Mouse (Mus musculus) cerebellum, postnatal 36 days (tissue): ENCODE data around the gene 4933414I15Rik.

Experiments
- DNase-seq, 2 experiments: peaks; one replicate each; pipeline ENCODE4 v3.0.0; 2021 to 2022; ENCODE audit warnings: mixed read lengths in 2 of 2

Gene 4933414I15Rik

GRCm38 (mm10) chr11:50943506-50943905 lies at the start of gene 4933414I15Rik:
4933414I15Rik (minus strand) TSS chr11:50943765.
- no peak for DNase-seq

GRCm38 (mm10) chr11:50981667-50982066 lies 38.1 kb upstream of the 4933414I15Rik start, which contains the start of gene Olfr1377:
Olfr1377 (plus strand) TSS chr11:50981967.
- DNase-seq: no peak

GRCm38 (mm10) chr11:50977216-50977615 lies 33.7 kb upstream of the 4933414I15Rik start:
- no peak for DNase-seq

- no peak for DNase-seq
Measured at GRCm38 (mm10) chr11:50966230-50966629, 22.7 kb upstream of the 4933414I15Rik start, which contains the start of gene Olfr1378. Olfr1378 (plus strand) TSS chr11:50966530.

GRCm38 (mm10) chr11:50964886-50965285 lies 21.3 kb upstream of the 4933414I15Rik start:
- DNase-seq: no peak

- DNase-seq: no peak
Measured at GRCm38 (mm10) chr11:50953665-50954064, 10.1 kb upstream of the 4933414I15Rik start, which contains the start of gene Prop1. Prop1 (minus strand) TSS chr11:50953765.

GRCm38 (mm10) chr11:50952290-50952689 lies 8.7 kb upstream of the 4933414I15Rik start:
- DNase-seq: no peak

- DNase-seq: peak in 1 of 2 experiments; percentile 13
Measured at GRCm38 (mm10) chr11:50942386-50942785, 1.2 kb downstream of the 4933414I15Rik start.

GRCm38 (mm10) chr11:50939621-50940366 lies 3.8 kb downstream of the 4933414I15Rik start:
- peak in 1 of 2 experiments; percentile 44 for DNase-seq

GRCm38 (mm10) chr11:50938435-50938834 lies 5.1 kb downstream of the 4933414I15Rik start:
- no peak for DNase-seq

GRCm38 (mm10) chr11:50932040-50932439 lies 11.5 kb downstream of the 4933414I15Rik start:
- DNase-seq: no peak

GRCm38 (mm10) chr11:50931451-50931866 lies 12.1 kb downstream of the 4933414I15Rik start, which contains the start of gene Zfp354b:
Zfp354b (minus strand) TSS chr11:50931633.
- DNase-seq: peak; percentile 85 to 87

- no peak for DNase-seq
Measured at GRCm38 (mm10) chr11:50931021-50931420, 12.5 kb downstream of the 4933414I15Rik start.

- DNase-seq: no peak
Measured at GRCm38 (mm10) chr11:50930469-50931014, 13.0 kb downstream of the 4933414I15Rik start.

- DNase-seq: peak; percentile 90 to 92
Measured at GRCm38 (mm10) chr11:50915671-50916320, 27.8 kb downstream of the 4933414I15Rik start, which contains the start of gene Zfp2. Zfp2 (minus strand) TSS chr11:50916165.

GRCm38 (mm10) chr11:50914461-50914860 lies 29.1 kb downstream of the 4933414I15Rik start:
- DNase-seq: no peak

GRCm38 (mm10) chr11:50913301-50913700 lies 30.3 kb downstream of the 4933414I15Rik start:
- no peak for DNase-seq

- DNase-seq: no peak
Measured at GRCm38 (mm10) chr11:50908136-50908535, 35.4 kb downstream of the 4933414I15Rik start.

GRCm38 (mm10) chr11:50897359-50897758 lies 46.2 kb downstream of the 4933414I15Rik start:
- no peak for DNase-seq

GRCm38 (mm10) chr11:50892441-50892840 lies 51.1 kb downstream of the 4933414I15Rik start:
- no peak for DNase-seq
